Mouse (Mus musculus) heart, embryonic 16.5 days (tissue): ENCODE data around the gene Gm21983. TPM values are rescaled to one million over a fixed set of nuclear protein-coding genes. Genes with fewer than 3 reads are reported as not detected.

Experiments used
- ATAC-seq: fragments of 200-750 bp; cut with Nextera tagmentation; replicated peaks from 2 replicates; pipeline ENCODE4 v1.8.0; 2017; ENCODE audit warnings: moderate number of reproducible peaks; ENCODE audit not compliant: insufficient read depth, low FRiP score; ENCODE audit errors: extremely low read depth
- H3K27ac ChIP-seq: fragments of 300-500 bp; sonication (generic); 2 replicates; pipeline ENCODE4 v1.5.1; 2014; ENCODE audit warnings: mild to moderate bottlenecking, low read length, control low read depth, moderate library complexity
- H3K27me3 ChIP-seq: fragments of 300-500 bp; sonication (generic); 2 replicates; pipeline ENCODE4 v1.6.1; 2014; ENCODE audit warnings: low read length, mixed read lengths; ENCODE audit not compliant: control insufficient read depth, insufficient read depth
- H3K36me3 ChIP-seq: fragments of 300-500 bp; sonication (generic); 2 replicates; pipeline ENCODE4 v1.6.1; 2014; ENCODE audit not compliant: control insufficient read depth, insufficient read depth
- H3K4me1 ChIP-seq: fragments of 300-500 bp; sonication (generic); 2 replicates; pipeline ENCODE4 v1.6.1; 2014; ENCODE audit warnings: low read length, mixed read lengths; ENCODE audit not compliant: control insufficient read depth, insufficient read depth
- H3K4me2 ChIP-seq: fragments of 300-500 bp; sonication (generic); 2 replicates; pipeline ENCODE4 v1.6.1; 2014; ENCODE audit warnings: low read depth, mild to moderate bottlenecking, control low read depth, low read length
- H3K4me3 ChIP-seq: fragments of 300-500 bp; sonication (generic); 2 replicates; pipeline ENCODE4 v1.5.1; 2014; ENCODE audit warnings: mild to moderate bottlenecking, control low read depth, low read length
- H3K9ac ChIP-seq: fragments of 300-500 bp; sonication (generic); 2 replicates; pipeline ENCODE4 v1.6.1; 2014; ENCODE audit warnings: low read length, control low read depth
- H3K9me3 ChIP-seq: fragments of 300-500 bp; sonication (generic); replicated peaks from 2 replicates; pipeline ENCODE4 v1.6.1; 2016; ENCODE audit warnings: low read length; ENCODE audit not compliant: control insufficient read depth
- WGBS: fragments of 180-500 bp; shearing (Covaris S2); extraction: QIAGEN DNeasy Blood & Tissue Kit; methylation state at CpG from one replicate; pipeline ENCODE4 v1.1.7; 2014; 5-methylcytosine and 5-hydroxymethylcytosine counted together
- polyA plus RNA-seq: library from polyadenylated mRNA; unstranded; fragments of >200 nt; fragmentation: Nextera tagmentation; extraction: Ambion mirVana; gene quantifications from 2 replicates; pipeline ENCODE4 v1.2.1, GENCODE M21; 2015

Gm21983 gene
- polyA plus RNA-seq, 1 experiment from 2014 or later = not detected

GRCm38 (mm10) chr7:27159256-27159655 lies 21.6 kb downstream of the Gm21983 start:
- no peak overlapping the region for H3K4me3 ChIP-seq
- H3K9ac ChIP-seq = no peak overlapping the region
- 92% methylated on average over 6 of the region's 6 CpGs for WGBS
- no peak overlapping the region for H3K4me2 ChIP-seq
- H3K9me3 ChIP-seq = no peaks in the 10 kb centered on the region
- H3K27me3 ChIP-seq = no peaks in the 10 kb centered on the region
- peaks cover 36% of the 10 kb centered on the region for H3K4me1 ChIP-seq
- H3K27ac ChIP-seq = no peak overlapping the region
- H3K36me3 ChIP-seq = peaks cover 31% of the 10 kb centered on the region
- ATAC-seq = no peak

- WGBS = 94% methylated on average over 9 of the region's 9 CpGs
- peaks cover 28% of the 10 kb centered on the region for H3K36me3 ChIP-seq
- no peak overlapping the region for H3K4me2 ChIP-seq
- no peak overlapping the region for H3K4me3 ChIP-seq
- no peak overlapping the region for H3K27ac ChIP-seq
- H3K27me3 ChIP-seq = no peaks in the 10 kb centered on the region
- peaks cover 29% of the 10 kb centered on the region for H3K4me1 ChIP-seq
- H3K9me3 ChIP-seq = no peaks in the 10 kb centered on the region
- no peak overlapping the region for H3K9ac ChIP-seq
- no peak for ATAC-seq
Measured at GRCm38 (mm10) chr7:27158171-27158570, 22.7 kb downstream of the Gm21983 start.

- H3K4me3 ChIP-seq = no peak overlapping the region
- no peak overlapping the region for H3K4me2 ChIP-seq
- no peak overlapping the region for H3K27ac ChIP-seq
- 75% methylated on average over 13 of the region's 13 CpGs for WGBS
- H3K9me3 ChIP-seq = no peaks in the 10 kb centered on the region
- H3K27me3 ChIP-seq = no peaks in the 10 kb centered on the region
- peaks cover 11% of the 10 kb centered on the region for H3K4me1 ChIP-seq
- peaks cover 25% of the 10 kb centered on the region for H3K36me3 ChIP-seq
- ATAC-seq = no peak
- no peak overlapping the region for H3K9ac ChIP-seq
Measured at GRCm38 (mm10) chr7:27156005-27156404, 24.9 kb downstream of the Gm21983 start.

GRCm38 (mm10) chr7:27153205-27153764 lies 27.6 kb downstream of the Gm21983 start, which contains the start of gene Cyp2t4:
Gene Cyp2t4 (plus strand): TSS chr7:27153714.
- Histone ChIP-seq H3K9me3 (no peaks in the 10 kb centered on the region), H3K4me1 (peaks cover 2% of the 10 kb centered on the region; the same call in 1 of the 2 replicates), H3K9ac (no peak within 1 kb of the TSS), H3K27me3 (no peaks in the 10 kb centered on the region), H3K4me3 (no peak within 1 kb of the TSS), H3K36me3 (peaks cover 12% of the 10 kb centered on the region), H3K4me2 (no peak within 1 kb of the TSS), H3K27ac (no peak within 1 kb of the TSS)
- no peak for ATAC-seq
- WGBS = 48% methylated on average over 10 of the region's 10 CpGs

GRCm38 (mm10) chr7:27136410-27136996 lies 44.4 kb downstream of the Gm21983 start:
- H3K9me3 ChIP-seq = peaks cover 6% of the 10 kb centered on the region
- H3K4me3 ChIP-seq = no peak overlapping the region
- H3K27me3 ChIP-seq = no peaks in the 10 kb centered on the region
- no peaks in the 10 kb centered on the region for H3K4me1 ChIP-seq
- 48% methylated on average over 8 of the region's 8 CpGs for whole genome bisulfite sequencing
- H3K27ac ChIP-seq = no peak overlapping the region
- ATAC-seq = no peak
- H3K9ac ChIP-seq = no peak overlapping the region
- no peaks in the 10 kb centered on the region for H3K36me3 ChIP-seq
- no peak overlapping the region for H3K4me2 ChIP-seq

- WGBS = 75% methylated on average over 4 of the region's 4 CpGs
Measured at GRCm38 (mm10) chr7:27133757-27134156, 47.1 kb downstream of the Gm21983 start.

GRCm38 (mm10) chr7:27133156-27133555 lies 47.7 kb downstream of the Gm21983 start:
- no peaks in the 10 kb centered on the region for H3K36me3 ChIP-seq
- ATAC-seq = no peak; the same call in 1 of the 2 replicates
- H3K27me3 ChIP-seq = no peaks in the 10 kb centered on the region
- H3K9me3 ChIP-seq = no peaks in the 10 kb centered on the region
- no peaks in the 10 kb centered on the region for H3K4me1 ChIP-seq
- H3K9ac ChIP-seq = no peak overlapping the region
- H3K4me3 ChIP-seq = no peak overlapping the region
- no peak overlapping the region for H3K27ac ChIP-seq
- no peak overlapping the region for H3K4me2 ChIP-seq
- WGBS = 46% methylated on average over 12 of the region's 12 CpGs

More at GRCm38 (mm10) chr7:27133757-27134156, 47.1 kb downstream of the Gm21983 start:
- no peaks in the 10 kb centered on the region for H3K9me3 ChIP-seq
- no peaks in the 10 kb centered on the region for H3K36me3 ChIP-seq
- H3K4me3 ChIP-seq = no peak overlapping the region
- no peak for ATAC-seq
- no peak overlapping the region for H3K4me2 ChIP-seq
- H3K27me3 ChIP-seq = no peaks in the 10 kb centered on the region
- H3K27ac ChIP-seq = no peak overlapping the region
- no peaks in the 10 kb centered on the region for H3K4me1 ChIP-seq
- no peak overlapping the region for H3K9ac ChIP-seq

GRCm38 (mm10) chr7:27132588-27132987 lies 48.3 kb downstream of the Gm21983 start:
- no peak overlapping the region for H3K4me2 ChIP-seq

GRCm38 (mm10) chr7:27131387-27131786 lies 49.5 kb downstream of the Gm21983 start:
- no peaks in the 10 kb centered on the region for H3K27me3 ChIP-seq
- H3K4me3 ChIP-seq = no peak overlapping the region
- WGBS = 62% methylated on average over 2 of the region's 2 CpGs
- no peak overlapping the region for H3K27ac ChIP-seq
- H3K4me1 ChIP-seq = no peaks in the 10 kb centered on the region
- no peaks in the 10 kb centered on the region for H3K9me3 ChIP-seq
- no peaks in the 10 kb centered on the region for H3K36me3 ChIP-seq
- ATAC-seq = no peak
- H3K9ac ChIP-seq = no peak overlapping the region
- H3K4me2 ChIP-seq = no peak overlapping the region

More at GRCm38 (mm10) chr7:27132588-27132987, 48.3 kb downstream of the Gm21983 start:
- Histone ChIP-seq H3K9ac (no peak overlapping the region), H3K36me3 (no peaks in the 10 kb centered on the region), H3K4me3 (no peak overlapping the region), H3K27ac (no peak overlapping the region), H3K9me3 (no peaks in the 10 kb centered on the region), H3K27me3 (no peaks in the 10 kb centered on the region), H3K4me1 (no peaks in the 10 kb centered on the region)
- ATAC-seq = no peak
- WGBS = 12% methylated on average over 10 of the region's 10 CpGs
